Mouse (Mus musculus): ENCODE measurements around the gene Pde6c. TPM values are rescaled to one million over a fixed set of nuclear protein-coding genes. Genes with fewer than 3 reads are reported as not detected.

The Pde6c gene
- polyA plus RNA-seq, 1 experiment from 2014 or later = not detected

DNA sequence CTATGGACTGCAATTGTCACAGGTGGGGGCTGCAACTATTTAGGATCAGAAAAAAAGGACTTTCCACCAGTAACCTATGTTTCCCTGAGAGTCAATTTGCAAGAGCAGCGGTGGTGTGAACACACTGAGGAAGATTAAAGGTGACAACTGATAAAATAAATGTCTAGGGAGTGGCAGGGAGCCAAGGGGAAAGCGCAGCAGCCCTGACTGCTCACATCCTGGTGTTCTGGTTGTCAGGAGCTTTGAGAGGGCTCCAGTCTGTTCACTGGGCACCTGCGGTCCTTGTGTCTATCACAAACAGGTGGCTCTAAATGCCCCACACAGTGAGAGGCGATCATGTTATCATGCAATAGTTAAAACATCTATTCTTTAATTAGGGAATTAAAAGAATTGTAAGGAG is 20.0 kb upstream of the Pde6c start:
- H3K4me2 ChIP-seq (replicated peaks) = no peak overlapping the region

DNA sequence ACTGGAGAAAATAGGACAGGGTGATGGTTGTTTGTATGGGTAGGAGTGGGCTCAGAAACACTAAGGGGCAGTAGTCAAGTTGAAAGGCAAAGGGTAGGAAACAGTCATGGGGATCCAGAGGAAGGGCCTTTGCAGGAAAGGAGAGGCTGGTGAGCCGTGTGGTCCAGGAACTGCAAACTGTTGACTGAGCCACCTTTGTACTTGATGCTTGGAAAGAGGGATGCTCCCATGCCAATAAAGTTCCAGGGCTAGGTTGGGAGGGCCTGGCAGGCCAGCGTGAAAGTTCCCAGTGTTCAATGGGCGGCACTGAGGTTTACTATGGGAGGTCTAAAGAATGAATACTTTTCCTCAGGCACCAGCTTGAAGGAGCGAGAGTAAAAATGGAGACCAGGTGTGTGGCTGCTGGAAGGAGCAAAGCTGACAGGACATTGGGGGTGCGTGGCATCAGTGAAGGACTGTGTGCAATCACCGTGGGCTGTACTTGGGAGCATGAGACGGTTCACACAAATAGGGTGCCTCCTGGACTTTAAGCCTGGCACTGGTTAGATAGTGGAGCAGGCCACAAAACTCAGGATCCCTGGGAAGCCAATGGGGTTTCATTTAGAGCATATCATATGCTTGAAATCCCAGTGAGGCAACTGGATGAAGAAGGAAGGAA is 17.6 kb upstream of the Pde6c start:
- no peak for ATAC-seq (ENCODE audit: insufficient number of reproducible peaks, low FRiP score, low TSS enrichment, low read depth)
- Histone ChIP-seq H3K9me3 (replicated peaks) (no peaks in the 10 kb centered on the region), H3K9ac (no peak overlapping the region), H3K27me3 (no peaks in the 10 kb centered on the region), H3K4me1 (no peaks in the 10 kb centered on the region), H3K36me3 (no peaks in the 10 kb centered on the region), H3K27ac (replicated peaks) (no peak overlapping the region), H3K4me3 (replicated peaks) (no peak overlapping the region), H3K4me2 (replicated peaks) (no peak overlapping the region)
- 87% methylated on average over 7 of the region's 7 CpGs for WGBS

More for the DNA sequence above, 20.0 kb upstream of the Pde6c start:
- no peaks in the 10 kb centered on the region for H3K9me3 ChIP-seq (replicated peaks)
- WGBS = 38% methylated on average over 4 of the region's 4 CpGs
- no peak overlapping the region for H3K27ac ChIP-seq (replicated peaks)
- no peaks in the 10 kb centered on the region for H3K27me3 ChIP-seq
- no peak for ATAC-seq (ENCODE audit: insufficient number of reproducible peaks, low FRiP score, low TSS enrichment, low read depth)
- no peaks in the 10 kb centered on the region for H3K36me3 ChIP-seq
- no peak overlapping the region for H3K4me3 ChIP-seq (replicated peaks)
- H3K4me1 ChIP-seq = no peaks in the 10 kb centered on the region
- no peak overlapping the region for H3K9ac ChIP-seq

DNA sequence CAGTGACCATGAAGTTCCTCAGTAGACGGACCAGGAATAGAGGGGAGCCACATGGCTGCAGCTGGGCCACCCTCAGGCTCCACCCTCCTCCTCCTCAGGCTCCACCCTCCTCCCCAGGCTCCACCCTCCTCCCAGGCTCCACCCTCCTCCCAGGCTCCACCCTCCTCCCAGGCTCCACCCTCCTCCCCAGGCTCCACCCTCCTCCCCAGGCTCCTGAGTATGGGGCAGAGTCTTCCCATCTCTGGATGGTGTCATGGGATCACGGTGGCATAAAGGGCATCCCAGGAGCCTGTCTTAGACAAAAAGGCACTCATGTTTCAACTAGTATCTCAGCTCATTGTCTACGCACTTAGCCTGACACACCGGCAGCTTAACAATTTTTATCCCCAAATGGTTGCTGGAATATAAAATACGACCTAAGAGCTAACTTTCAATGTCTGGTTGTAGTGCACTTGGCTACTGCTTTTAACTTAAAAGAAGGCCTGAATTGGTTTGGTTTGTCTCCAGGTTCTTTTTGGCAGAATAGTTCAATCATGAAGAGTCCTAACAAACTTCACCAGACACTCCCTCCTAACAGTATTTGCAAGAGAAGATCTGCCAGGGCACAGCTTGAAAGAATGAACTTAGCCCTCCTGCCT is 12.3 kb upstream of the Pde6c start:
- no peaks in the 10 kb centered on the region for H3K9me3 ChIP-seq (replicated peaks)
- no peak overlapping the region for H3K27ac ChIP-seq (replicated peaks)
- H3K9ac ChIP-seq = no peak overlapping the region
- H3K4me2 ChIP-seq (replicated peaks) = no peak overlapping the region
- H3K4me3 ChIP-seq (replicated peaks) = no peak overlapping the region
- WGBS = 83% methylated on average over 5 of the region's 5 CpGs
- no peak for ATAC-seq (ENCODE audit: insufficient number of reproducible peaks, low FRiP score, low TSS enrichment, low read depth)
- H3K36me3 ChIP-seq = no peaks in the 10 kb centered on the region
- peaks cover 39% of the 10 kb centered on the region for H3K27me3 ChIP-seq
- H3K4me1 ChIP-seq = peaks cover 11% of the 10 kb centered on the region

DNA sequence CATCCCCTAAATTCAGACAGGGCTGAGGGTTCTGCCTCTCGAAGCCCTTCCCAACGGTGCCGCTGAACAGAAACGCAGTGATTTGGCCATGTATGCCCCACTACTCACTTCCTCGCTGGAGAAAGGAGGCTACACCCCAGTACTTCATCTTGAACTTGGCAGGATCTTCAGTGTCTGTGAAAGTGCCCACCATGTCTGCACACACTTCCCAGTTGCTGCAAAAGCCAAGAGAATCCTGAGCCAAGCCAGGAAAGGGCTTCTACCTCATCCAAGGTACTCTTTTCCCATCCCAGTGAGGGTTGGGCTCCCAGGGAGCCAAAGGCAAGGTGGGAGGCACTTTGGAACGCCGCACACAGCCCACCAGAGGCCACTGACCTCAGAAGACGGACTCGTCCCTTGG is 8.7 kb upstream of the Pde6c start:
- WGBS = 23% methylated on average over 9 of the region's 9 CpGs
- Histone ChIP-seq H3K36me3 (no peaks in the 10 kb centered on the region), H3K4me1 (peaks cover 11% of the 10 kb centered on the region), H3K9me3 (replicated peaks) (no peaks in the 10 kb centered on the region), H3K27me3 (peaks cover 40% of the 10 kb centered on the region), H3K9ac (no peak overlapping the region), H3K27ac (replicated peaks) (no peak overlapping the region), H3K4me3 (replicated peaks) (peak overlapping the region; percentile 52), H3K4me2 (replicated peaks) (peak overlapping the region; percentile 90)
- ATAC-seq (ENCODE audit: insufficient number of reproducible peaks, low FRiP score, low TSS enrichment, low read depth) = no peak

DNA sequence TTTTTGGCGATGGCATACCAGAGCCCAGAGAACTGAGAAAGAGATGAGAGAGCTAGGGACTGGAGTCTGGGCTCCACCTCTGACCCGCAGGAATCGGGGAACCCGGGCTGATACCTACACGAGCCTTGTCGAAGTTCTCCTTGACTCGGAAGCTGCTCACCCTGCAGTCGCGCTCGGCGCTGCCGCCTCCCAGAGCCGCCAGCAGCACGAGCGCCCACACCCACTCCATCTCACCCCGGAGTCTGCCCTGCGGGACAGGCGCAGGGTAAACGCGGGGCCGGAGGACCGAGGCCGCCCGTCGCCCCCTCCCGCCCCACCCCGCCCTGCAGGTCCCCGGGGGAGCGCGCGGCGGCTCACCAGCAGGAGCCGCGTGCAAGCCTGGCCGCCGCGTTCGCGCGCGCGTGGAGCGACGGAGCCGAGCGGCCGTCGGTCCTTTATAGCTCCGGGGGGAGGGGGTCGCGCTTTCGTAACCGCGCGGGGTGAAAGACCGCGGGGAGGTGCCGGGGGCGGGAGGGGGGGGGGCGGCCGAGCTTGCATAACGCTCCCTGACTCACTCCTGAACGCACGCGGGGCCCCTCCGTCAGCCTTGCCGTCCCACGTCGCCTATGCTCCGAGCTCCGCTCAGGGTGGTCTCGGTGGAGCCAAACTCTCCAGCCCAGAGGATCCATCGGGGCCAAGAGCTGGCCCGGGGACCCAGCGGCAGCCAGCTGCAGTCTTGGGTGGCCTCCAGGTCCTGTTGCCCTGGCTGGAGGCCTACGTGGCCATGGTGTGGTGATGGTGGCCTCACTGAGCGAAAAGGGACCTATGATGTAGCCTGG is 8.0 kb upstream of the Pde6c start:
- under 1% methylated on average over 59 of the region's 77 CpGs for WGBS
- Histone ChIP-seq H3K27ac (replicated peaks) (no peak overlapping the region), H3K27me3 (peaks cover 40% of the 10 kb centered on the region), H3K4me3 (replicated peaks) (peak overlapping the region; percentile 52), H3K4me2 (replicated peaks) (peak overlapping the region; percentile 90), H3K36me3 (no peaks in the 10 kb centered on the region), H3K9me3 (replicated peaks) (no peaks in the 10 kb centered on the region), H3K9ac (peak overlapping the region; percentile 28; the same call in 1 of the 2 replicates), H3K4me1 (peaks cover 11% of the 10 kb centered on the region)
- ATAC-seq (ENCODE audit: insufficient number of reproducible peaks, low FRiP score, low TSS enrichment, low read depth) = peak; percentile 29; the same call in 1 of the 2 replicates

DNA sequence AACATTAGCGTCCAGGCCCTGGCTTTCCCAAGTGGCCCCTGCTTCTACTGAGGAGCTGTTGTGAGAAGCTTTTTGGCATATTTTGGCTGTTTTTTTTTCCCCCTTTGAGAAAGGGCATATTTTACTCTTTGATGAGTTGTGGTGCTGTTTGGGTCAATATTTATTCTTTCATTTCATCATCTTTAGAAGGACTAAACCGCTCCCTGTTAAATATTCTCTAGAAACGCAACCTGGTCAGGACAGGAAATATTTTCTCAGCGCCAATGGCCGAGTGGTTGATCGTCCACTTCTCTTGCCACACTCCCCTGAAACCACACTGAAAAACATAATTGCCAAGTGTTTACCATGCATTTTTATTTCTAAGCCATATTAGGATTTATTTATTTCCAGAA is 7.4 kb upstream of the Pde6c start, which contains the start of gene Rbp4:
Gene Rbp4 (minus strand): TSS at position 63 of the 392 bp plus-strand sequence.
- Histone ChIP-seq H3K4me2 (replicated peaks) (peak within 1 kb of the TSS; percentile 90), H3K9me3 (replicated peaks) (no peaks in the 10 kb centered on the region), H3K4me3 (replicated peaks) (peak within 1 kb of the TSS; percentile 52), H3K9ac (peak within 1 kb of the TSS; percentile 28; the same call in 1 of the 2 replicates), H3K36me3 (no peaks in the 10 kb centered on the region), H3K27me3 (peaks cover 40% of the 10 kb centered on the region), H3K27ac (replicated peaks) (no peak within 1 kb of the TSS), H3K4me1 (peaks cover 11% of the 10 kb centered on the region)
- 65% methylated on average over 6 of the region's 6 CpGs for WGBS
- ATAC-seq (ENCODE audit: insufficient number of reproducible peaks, low FRiP score, low TSS enrichment, low read depth) = no peak

DNA sequence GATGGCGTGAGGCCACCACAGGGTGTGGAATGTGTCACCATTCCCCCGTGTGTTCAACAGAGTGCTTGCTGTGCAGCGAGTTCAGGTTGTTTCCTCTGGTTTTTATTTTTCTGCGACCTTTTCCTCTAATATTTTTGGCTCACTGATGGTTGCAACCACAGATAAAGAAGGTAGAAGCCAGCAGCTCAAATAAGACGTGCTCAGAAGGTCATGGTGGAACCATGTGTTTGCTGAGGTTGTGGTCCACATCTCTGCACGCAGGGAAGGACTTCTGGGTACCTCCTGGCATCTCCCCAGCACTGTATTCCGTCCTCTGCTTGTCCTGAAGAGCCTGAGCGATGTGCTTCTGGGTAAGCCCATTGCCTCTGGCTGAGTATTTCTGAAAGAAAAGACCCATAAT is 5.9 kb upstream of the Pde6c start:
- no peaks in the 10 kb centered on the region for H3K9me3 ChIP-seq (replicated peaks)
- no peak for ATAC-seq (ENCODE audit: insufficient number of reproducible peaks, low FRiP score, low TSS enrichment, low read depth)

DNA sequence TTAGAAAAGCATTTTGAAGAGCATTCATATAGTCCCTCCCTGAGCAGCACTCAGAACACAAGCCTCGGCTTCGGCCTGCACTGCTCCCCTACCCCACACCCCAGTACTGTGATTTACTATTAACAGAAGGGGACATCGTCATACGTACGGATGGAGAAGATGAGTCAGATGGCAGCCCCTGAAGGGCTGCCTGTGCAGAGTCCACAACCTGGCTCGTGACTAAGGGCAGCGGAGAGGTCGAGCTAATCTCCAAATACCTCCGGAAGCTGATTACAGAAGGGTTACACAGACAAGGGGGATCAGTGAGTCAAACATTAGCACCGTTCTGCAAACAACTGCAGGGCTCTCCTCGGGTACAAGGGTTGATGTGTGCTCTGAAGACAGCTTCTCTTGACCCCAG is 1.4 kb downstream of the Pde6c start:
- Histone ChIP-seq H3K4me1 (no peaks in the 10 kb centered on the region), H3K4me3 (replicated peaks) (no peak overlapping the region), H3K27me3 (no peaks in the 10 kb centered on the region), H3K4me2 (replicated peaks) (no peak overlapping the region), H3K27ac (replicated peaks) (no peak overlapping the region), H3K9ac (no peak overlapping the region), H3K36me3 (no peaks in the 10 kb centered on the region), H3K9me3 (replicated peaks) (no peaks in the 10 kb centered on the region)
- no peak for ATAC-seq (ENCODE audit: insufficient number of reproducible peaks, low FRiP score, low TSS enrichment, low read depth)
- 55% methylated on average over 11 of the region's 11 CpGs for WGBS

More for the DNA sequence above, 5.9 kb upstream of the Pde6c start:
- WGBS = 66% methylated on average over 8 of the region's 8 CpGs
- Histone ChIP-seq H3K36me3 (no peaks in the 10 kb centered on the region), H3K4me1 (peaks cover 11% of the 10 kb centered on the region), H3K27ac (replicated peaks) (no peak overlapping the region), H3K4me2 (replicated peaks) (no peak overlapping the region), H3K27me3 (peaks cover 34% of the 10 kb centered on the region), H3K4me3 (replicated peaks) (no peak overlapping the region), H3K9ac (no peak overlapping the region)

DNA sequence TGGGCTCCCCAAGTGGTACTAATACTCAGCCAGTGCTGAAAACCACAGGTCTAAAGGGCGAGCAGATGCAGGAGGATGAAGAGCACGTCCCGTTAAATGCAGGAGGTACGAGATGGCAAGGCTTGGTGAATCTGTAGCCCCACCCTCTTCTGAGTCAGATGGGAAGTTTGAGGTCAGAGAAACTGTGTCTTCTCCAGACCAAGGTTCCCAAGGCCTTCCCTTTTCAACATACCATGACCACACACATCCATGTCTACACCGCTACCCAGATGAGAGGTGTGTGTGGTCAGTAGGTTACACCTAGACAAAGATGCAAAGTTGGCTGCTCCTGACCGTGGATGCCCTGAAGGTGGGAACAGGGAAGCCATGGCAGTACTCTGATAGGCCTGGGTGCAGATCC is 2.2 kb downstream of the Pde6c start:
- H3K27ac ChIP-seq (replicated peaks) = no peak overlapping the region
- no peaks in the 10 kb centered on the region for H3K4me1 ChIP-seq
- H3K4me3 ChIP-seq (replicated peaks) = no peak overlapping the region
- WGBS = 85% methylated on average over 6 of the region's 6 CpGs
- ATAC-seq (ENCODE audit: insufficient number of reproducible peaks, low FRiP score, low TSS enrichment, low read depth) = no peak
- no peak overlapping the region for H3K9ac ChIP-seq
- H3K4me2 ChIP-seq (replicated peaks) = no peak overlapping the region
- H3K9me3 ChIP-seq (replicated peaks) = no peaks in the 10 kb centered on the region
- no peaks in the 10 kb centered on the region for H3K27me3 ChIP-seq
- no peaks in the 10 kb centered on the region for H3K36me3 ChIP-seq

DNA sequence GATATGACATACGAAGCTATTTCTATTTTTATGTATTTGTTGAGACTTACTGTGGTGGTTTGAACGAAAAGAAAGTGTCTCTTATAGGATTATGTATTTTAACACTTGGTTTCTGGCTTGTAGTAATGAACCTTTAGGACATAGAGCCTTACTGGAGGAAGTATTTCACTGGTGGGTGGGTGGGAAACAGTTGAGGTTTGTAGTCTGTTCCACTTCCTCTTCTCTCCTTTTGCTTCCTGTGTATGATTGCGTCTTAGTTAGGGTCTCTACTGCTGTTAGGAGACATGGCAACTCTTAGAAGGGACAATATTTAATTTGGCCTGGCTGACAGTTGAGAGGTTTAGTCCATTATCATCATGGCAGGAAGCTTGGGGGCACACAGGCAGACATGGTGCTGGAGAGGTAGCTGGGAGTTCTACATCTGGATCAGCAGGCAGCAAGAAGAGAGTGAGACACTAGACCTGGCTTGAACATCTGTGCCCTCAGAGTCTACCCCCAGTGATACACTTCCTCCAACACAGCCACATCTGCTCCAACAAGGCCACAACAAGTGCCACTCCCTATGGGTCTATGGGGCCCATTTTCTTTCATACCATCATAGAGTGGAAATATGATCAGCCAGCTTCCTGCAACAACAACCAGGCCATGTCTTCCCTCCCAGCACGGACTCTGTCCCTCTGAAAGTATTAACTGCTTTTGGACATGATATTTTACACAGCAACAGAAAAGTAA is 11.1 kb downstream of the Pde6c start:
- no peak overlapping the region for H3K27ac ChIP-seq (replicated peaks)
- 70% methylated on average over 4 of the region's 4 CpGs for WGBS
- H3K9me3 ChIP-seq (replicated peaks) = no peaks in the 10 kb centered on the region
- no peak overlapping the region for H3K4me3 ChIP-seq (replicated peaks)
- H3K9ac ChIP-seq = no peak overlapping the region
- no peaks in the 10 kb centered on the region for H3K27me3 ChIP-seq
- no peaks in the 10 kb centered on the region for H3K4me1 ChIP-seq
- no peak for ATAC-seq (ENCODE audit: insufficient number of reproducible peaks, low FRiP score, low TSS enrichment, low read depth)
- H3K36me3 ChIP-seq = no peaks in the 10 kb centered on the region
- H3K4me2 ChIP-seq (replicated peaks) = no peak overlapping the region

DNA sequence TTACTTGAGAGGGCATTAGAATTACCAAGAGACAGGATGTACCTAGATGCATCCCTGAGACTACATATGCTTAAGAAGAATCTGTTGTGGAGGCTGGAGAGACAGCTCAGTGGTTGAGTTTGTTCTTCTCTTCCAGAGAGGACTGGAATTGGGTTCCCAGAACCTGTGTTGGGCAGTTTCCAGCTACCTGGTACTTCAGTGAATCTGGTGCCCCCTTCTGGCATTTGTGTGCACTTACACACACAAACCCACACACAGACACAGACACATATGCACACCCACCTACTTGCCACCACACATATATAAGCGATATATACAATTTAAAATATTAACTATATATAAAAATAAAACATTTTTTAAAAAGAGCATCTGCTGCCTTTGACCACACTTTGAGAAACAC is 23.7 kb downstream of the Pde6c start:
- 97% methylated on average over 1 of the region's 1 CpGs for WGBS
- H3K4me2 ChIP-seq (replicated peaks) = no peak overlapping the region
- H3K27ac ChIP-seq (replicated peaks) = no peak overlapping the region
- H3K4me3 ChIP-seq (replicated peaks) = no peak overlapping the region
- H3K4me1 ChIP-seq = no peaks in the 10 kb centered on the region
- no peak for ATAC-seq (ENCODE audit: insufficient number of reproducible peaks, low FRiP score, low TSS enrichment, low read depth)
- no peak overlapping the region for H3K9ac ChIP-seq
- no peaks in the 10 kb centered on the region for H3K9me3 ChIP-seq (replicated peaks)
- no peaks in the 10 kb centered on the region for H3K36me3 ChIP-seq
- no peaks in the 10 kb centered on the region for H3K27me3 ChIP-seq
